Mouse (Mus musculus): Measurements from ENCODE around the gene Snrnp25.

Gene Snrnp25

GRCm38 (mm10) chr11:32225222-32226104 lies 20.2 kb downstream of the Snrnp25 start:
- DNase-seq = peak; percentile 66

- DNase-seq = peak; percentile 92
Observed at GRCm38 (mm10) chr11:32226124-32226871, 21.1 kb downstream of the Snrnp25 start, which contains the start of gene Mpg. TSS of gene Mpg (plus strand) at chr11:32226505.

GRCm38 (mm10) chr11:32227041-32227440 lies 21.8 kb downstream of the Snrnp25 start:
- DNase-seq = peak; percentile 78

GRCm38 (mm10) chr11:32227555-32227954 lies 22.3 kb downstream of the Snrnp25 start:
- peak; percentile 51 for DNase-seq

GRCm38 (mm10) chr11:32228292-32228845 lies 23.2 kb downstream of the Snrnp25 start:
- DNase-seq = no peak

- peak; percentile 69 for DNase-seq
Observed at GRCm38 (mm10) chr11:32230220-32230619, 25.0 kb downstream of the Snrnp25 start.

GRCm38 (mm10) chr11:32231125-32231524 lies 25.9 kb downstream of the Snrnp25 start:
- DNase-seq = peak; percentile 12

GRCm38 (mm10) chr11:32232848-32233247 lies 27.6 kb downstream of the Snrnp25 start:
- peak; percentile 57 for DNase-seq

GRCm38 (mm10) chr11:32233895-32234294 lies 28.7 kb downstream of the Snrnp25 start:
- peak; percentile 69 for DNase-seq

GRCm38 (mm10) chr11:32234816-32235485 lies 29.7 kb downstream of the Snrnp25 start:
- DNase-seq = peak; percentile 36

GRCm38 (mm10) chr11:32235646-32236045 lies 30.4 kb downstream of the Snrnp25 start:
- peak; percentile 73 for DNase-seq

GRCm38 (mm10) chr11:32236132-32236531 lies 30.9 kb downstream of the Snrnp25 start:
- peak; percentile 52 for DNase-seq

GRCm38 (mm10) chr11:32236712-32237410 lies 31.6 kb downstream of the Snrnp25 start:
- peak; percentile 78 for DNase-seq

- DNase-seq = no peak
Observed at GRCm38 (mm10) chr11:32237411-32237795, 32.2 kb downstream of the Snrnp25 start.

GRCm38 (mm10) chr11:32238093-32238860 lies 33.1 kb downstream of the Snrnp25 start:
- DNase-seq = peak; percentile 84

GRCm38 (mm10) chr11:32241391-32241790 lies 36.2 kb downstream of the Snrnp25 start:
- no peak for DNase-seq

- no peak for DNase-seq
Observed at GRCm38 (mm10) chr11:32242209-32242608, 37.0 kb downstream of the Snrnp25 start.

GRCm38 (mm10) chr11:32243205-32243955 lies 38.2 kb downstream of the Snrnp25 start:
- DNase-seq = no peak

GRCm38 (mm10) chr11:32244064-32244463 lies 38.8 kb downstream of the Snrnp25 start:
- no peak for DNase-seq

GRCm38 (mm10) chr11:32244617-32245016 lies 39.4 kb downstream of the Snrnp25 start:
- DNase-seq = no peak

GRCm38 (mm10) chr11:32245614-32246013 lies 40.4 kb downstream of the Snrnp25 start:
- DNase-seq = no peak
